Mouse (Mus musculus) embryonic fibroblast, embryonic 13.5 days (primary cell): ENCODE results near the gene Kpna6. TPM values are rescaled to one million over a fixed set of nuclear protein-coding genes. Genes with fewer than 3 reads are reported as not detected.

Source experiments
- H3K27ac ChIP-seq: 2 replicates; pipeline ENCODE4 v1.5.1; 2012; ENCODE audit warnings: low read length, control low read depth, inconsistent platforms; ENCODE audit not compliant: insufficient read depth
- H3K4me1 ChIP-seq: 2 replicates; pipeline ENCODE4 v1.6.1; 2011; ENCODE audit warnings: low read length; ENCODE audit not compliant: control insufficient read depth, insufficient read depth
- H3K4me3 ChIP-seq: 2 replicates; pipeline ENCODE4 v1.5.1; 2011; ENCODE audit warnings: mild to moderate bottlenecking, control low read depth, low read length; ENCODE audit not compliant: insufficient read depth
- CTCF ChIP-seq: IDR thresholded peaks from 2 replicates; pipeline ENCODE4 v1.5.1; 2011; ENCODE audit warnings: mild to moderate bottlenecking, control low read depth, low read length, moderate library complexity, borderline replicate concordance; ENCODE audit not compliant: insufficient read depth
- POLR2A ChIP-seq: IDR thresholded peaks from 2 replicates; pipeline ENCODE4 v1.6.1; 2011; ENCODE audit warnings: low read depth, mild to moderate bottlenecking, control low read depth, low read length, moderate library complexity
- polyA plus RNA-seq: library from polyadenylated mRNA; stranded (reverse); fragments of >200 nt; gene quantifications from 2 replicates; pipeline ENCODE4 v1.2.4, GENCODE M21; 2011; ENCODE audit warnings: low read depth; ENCODE audit not compliant: missing spikeins, insufficient read length

The Kpna6 gene
- polyA plus RNA-seq, 1 experiment: 84.3 TPM

- Histone ChIP-seq H3K27ac (no peak overlapping the region), H3K4me3 (no peak overlapping the region), H3K4me1 (no peaks in the 10 kb centered on the region)
- TF ChIP-seq POLR2A: no peak
- peak; percentile 98 for TF ChIP-seq CTCF
Measured at GRCm38 (mm10) chr4:129608426-129609025, 64.0 kb downstream of the Kpna6 start.

GRCm38 (mm10) chr4:129600233-129601158, 72.1 kb downstream of the Kpna6 start, which contains the start of the genes Eif3i and Tmem234:
TSS of gene Eif3i (minus strand) at chr4:129600648.
TSS of gene Tmem234 (plus strand) at chr4:129600668.
- peak within 1 kb of the TSS; percentile 96 for H3K4me3 ChIP-seq
- no peak for TF ChIP-seq CTCF
- peak; percentile 95 for TF ChIP-seq POLR2A
- no peak within 1 kb of the TSS for H3K27ac ChIP-seq
- H3K4me1 ChIP-seq: peaks cover 10% of the 10 kb centered on the region

Other genes starting within 250 kb of the Kpna6 start
- gene Zbtb8b, start 231.9 kb downstream of the Kpna6 start, polyA plus RNA-seq: not detected in 2 replicates
- 23.9 and 35.3 TPM in 2 replicates for gene Bsdc1, start 211.2 kb downstream of the Kpna6 start, polyA plus RNA-seq
- not detected in 2 replicates for gene Tssk3, start 181.7 kb downstream of the Kpna6 start, polyA plus RNA-seq
- not detected in 2 replicates for gene Fam229a, start 181.6 kb downstream of the Kpna6 start, polyA plus RNA-seq
- gene Marcksl1, start 159.2 kb downstream of the Kpna6 start, polyA plus RNA-seq: 131 and 157 TPM in 2 replicates
- 150 and 156 TPM in 2 replicates for gene Hdac1, start 130.1 kb downstream of the Kpna6 start, polyA plus RNA-seq
- gene Lck, start 99.1 kb downstream of the Kpna6 start, polyA plus RNA-seq: 3.0 and 5.2 TPM in 2 replicates
- not detected in 2 replicates for gene Fam167b, start 94.2 kb downstream of the Kpna6 start, polyA plus RNA-seq
- 217 and 251 TPM in 2 replicates for gene Eif3i, start 72.1 kb downstream of the Kpna6 start, polyA plus RNA-seq
- 110 and 112 TPM in 2 replicates for gene Tmem234, start 72.1 kb downstream of the Kpna6 start, polyA plus RNA-seq
- gene Dcdc2b, start 58.5 kb downstream of the Kpna6 start, polyA plus RNA-seq: 0.68 TPM in 1 of 2 replicates, not detected in the other
- 19.5 TPM in 2 replicates for gene Iqcc, start 53.7 kb downstream of the Kpna6 start, polyA plus RNA-seq
- 11.7 and 13.6 TPM in 2 replicates for gene Ccdc28b, start 48.8 kb downstream of the Kpna6 start, polyA plus RNA-seq
- gene Txlna, start 31.7 kb downstream of the Kpna6 start, polyA plus RNA-seq: 52.8 and 56.2 TPM in 2 replicates
- 15.4 and 19.1 TPM in 2 replicates for gene Tmem39b, start 24.1 kb upstream of the Kpna6 start, polyA plus RNA-seq
- gene Khdrbs1, start 69.5 kb upstream of the Kpna6 start, polyA plus RNA-seq: 113 and 146 TPM in 2 replicates
- 501 and 598 TPM in 2 replicates for gene Ptp4a2, start 138.5 kb upstream of the Kpna6 start, polyA plus RNA-seq